Mouse (Mus musculus) left cerebral cortex, adult 8-10 months (tissue): ENCODE results near the gene Ap3b1. TPM values are rescaled to one million over a fixed set of nuclear protein-coding genes. Genes with fewer than 3 reads are reported as not detected.

ENCODE experiments used
- DNase-seq, 2 experiments: peaks; one replicate each; pipeline ENCODE4 v3.0.0; 2022; ENCODE audit warnings: low spot score in 2 of 2
- microRNA-seq, 2 experiments: library from miRNA; unstranded; fragments of <30 nt; microRNA quantifications; one replicate each; pipeline ENCODE4 v1.2.0; 2022
- total RNA-seq, 4 experiments: library from RNA; stranded (reverse); gene quantifications; 2 replicates each; pipeline ENCODE4 v1.2.4; 2022

Ap3b1 gene
- total RNA-seq, 4 experiments from 2014 or later = 45.2 to 49.9 (median 47.9) TPM

- DNase-seq = no peak
These were observed 217.8 kb downstream of the Ap3b1 start for GRCm38 (mm10) chr13:94576399-94577176.

- DNase-seq = no peak
These were observed 218.4 kb downstream of the Ap3b1 start for GRCm38 (mm10) chr13:94577177-94577540.

- no peak for DNase-seq
These were observed 236.5 kb downstream of the Ap3b1 start for GRCm38 (mm10) chr13:94595289-94595688.

GRCm38 (mm10) chr13:94595701-94596361 lies 237.1 kb downstream of the Ap3b1 start:
- DNase-seq = no peak

- no peak for DNase-seq
These were observed 237.8 kb downstream of the Ap3b1 start for GRCm38 (mm10) chr13:94596386-94597033.

- DNase-seq = no peak
These were observed 241.0 kb downstream of the Ap3b1 start for GRCm38 (mm10) chr13:94599718-94600117.

- DNase-seq = no peak
These were observed 248.5 kb downstream of the Ap3b1 start for GRCm38 (mm10) chr13:94607035-94607860.

- DNase-seq = no peak
These were observed 249.1 kb downstream of the Ap3b1 start for GRCm38 (mm10) chr13:94607861-94608223.

- no peak for DNase-seq
These were observed 249.7 kb downstream of the Ap3b1 start for GRCm38 (mm10) chr13:94608420-94608831.

- DNase-seq = no peak
These were observed 250.2 kb downstream of the Ap3b1 start for GRCm38 (mm10) chr13:94608947-94609346.

Small RNA genes within 50 kb of the gene (microRNA-seq; reads per million reads assigned to microRNA genes)
- 0 reads per million in 2 experiments for gene Gm25109

Other genes with a start within 250 kb of the Ap3b1 start
- gene Scamp1, start 73.1 kb upstream of the Ap3b1 start, total RNA-seq = 100 to 1,000 TPM; 179 to 217 (median 192) TPM